Mouse (Mus musculus): ENCODE results near the gene Cltc. TPM values are rescaled to one million over a fixed set of nuclear protein-coding genes. Genes with fewer than 3 reads are reported as not detected.

Gene Cltc
- total and polyA plus RNA-seq, 3 experiments: 73.6 to 500 (median 263) TPM

DNA sequence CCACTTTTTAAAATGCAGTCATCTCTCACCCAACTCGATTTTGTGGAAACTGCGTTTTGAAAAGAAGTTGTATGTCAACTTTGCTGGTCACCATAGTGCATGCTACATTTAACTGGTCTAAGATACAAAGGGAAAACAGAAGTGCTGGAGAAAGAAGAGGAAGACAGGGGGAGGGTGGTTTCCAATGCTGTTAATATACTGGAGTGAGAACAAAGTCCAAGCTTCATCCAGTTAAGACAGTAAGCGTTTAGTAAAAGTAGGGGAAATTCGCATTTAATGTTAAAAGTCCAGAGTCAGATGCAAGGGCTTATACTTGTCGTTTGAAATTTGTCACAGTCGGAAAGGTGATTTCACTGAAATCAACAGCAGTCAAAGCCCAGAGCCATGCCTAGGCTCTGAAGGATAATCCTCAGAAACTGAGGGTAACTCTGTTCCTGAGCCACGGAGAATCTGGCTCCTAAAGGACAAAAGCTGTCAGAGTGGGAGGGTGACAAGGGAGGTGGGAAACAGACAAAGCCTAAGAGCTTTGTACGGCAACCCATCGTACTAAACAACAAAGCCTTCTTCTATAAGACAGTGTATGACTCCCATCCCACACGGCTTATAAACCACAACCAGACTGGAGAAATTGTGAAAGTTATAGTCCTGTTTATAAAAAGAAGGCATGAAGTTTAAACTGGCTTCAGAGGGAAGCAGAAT, 23.0 kb downstream of the Cltc start:
- TF ChIP-seq GATA2 (IDR thresholded peaks at IDR 0.05; ENCODE audit: borderline replicate concordance, low read depth, low read length) (no peak), GATA1 (IDR thresholded peaks at IDR 0.05; ENCODE audit: borderline replicate concordance, low read length) (no peak), CTCF (IDR thresholded peaks at IDR 0.05; ENCODE audit: low read depth, low read length) (no peak), TAL1 (conservative IDR thresholded peaks at IDR 0.05; ENCODE audit: low read depth, low read length) (no peak), POLR2AphosphoS5 (IDR thresholded peaks at IDR 0.05; ENCODE audit: insufficient replicate concordance, low read depth, low read length) (no peak)
- DNase-seq (ENCODE audit: low spot score): no peak
- Histone ChIP-seq H3K36me3 (replicated peaks) (peaks cover 70% of the 10 kb centered on the region), H3K27me3 (ENCODE audit: insufficient read depth, low read length) (no peaks in the 10 kb centered on the region), H3K9me3 (replicated peaks) (no peaks in the 10 kb centered on the region), H3K4me1 (ENCODE audit: insufficient read depth, low read depth, low read length) (peaks cover 20% of the 10 kb centered on the region), H3K4me3 (ENCODE audit: low read depth, low read length) (no peak overlapping the region)
- ATAC-seq (ENCODE audit: extremely low read depth, insufficient number of reproducible peaks, low FRiP score, poor library complexity, severe bottlenecking): no peak

DNA sequence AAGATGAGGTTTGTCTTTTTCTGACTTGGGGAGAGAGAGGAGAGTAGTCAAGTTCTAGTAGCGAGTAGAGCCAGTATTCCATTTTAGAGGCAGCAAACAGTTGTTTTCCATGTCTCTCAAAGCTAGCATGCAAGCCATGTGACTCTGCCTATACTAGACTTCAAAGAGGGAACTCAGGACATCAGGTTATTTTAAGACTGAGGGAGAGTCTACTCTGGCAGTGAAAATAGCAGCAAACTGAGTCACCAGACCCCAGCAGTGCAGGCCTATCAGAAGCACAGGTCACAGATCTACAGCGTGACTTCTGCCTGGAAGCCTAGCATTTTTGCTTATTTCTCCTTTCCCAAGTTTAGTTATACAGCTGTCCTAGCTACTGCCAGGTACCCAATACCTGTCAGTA, 25.9 kb downstream of the Cltc start:
- no peaks in the 10 kb centered on the region for H3K27me3 ChIP-seq (ENCODE audit: insufficient read depth, low read length)
- H3K4me1 ChIP-seq (ENCODE audit: insufficient read depth, low read depth, low read length): peaks cover 3% of the 10 kb centered on the region; the same call in 1 of the 2 replicates
- DNase-seq (ENCODE audit: low spot score) (no peak), ATAC-seq (ENCODE audit: extremely low read depth, insufficient number of reproducible peaks, low FRiP score, poor library complexity, severe bottlenecking) (no peak)
- TF ChIP-seq TAL1 (conservative IDR thresholded peaks at IDR 0.05; ENCODE audit: low read depth, low read length) (no peak), GATA2 (IDR thresholded peaks at IDR 0.05; ENCODE audit: borderline replicate concordance, low read depth, low read length) (no peak), GATA1 (IDR thresholded peaks at IDR 0.05; ENCODE audit: borderline replicate concordance, low read length) (no peak), POLR2AphosphoS5 (IDR thresholded peaks at IDR 0.05; ENCODE audit: insufficient replicate concordance, low read depth, low read length) (no peak), CTCF (IDR thresholded peaks at IDR 0.05; ENCODE audit: low read depth, low read length) (no peak)
- peaks cover 80% of the 10 kb centered on the region for H3K36me3 ChIP-seq (replicated peaks)
- H3K9me3 ChIP-seq (replicated peaks): no peaks in the 10 kb centered on the region
- H3K4me3 ChIP-seq (ENCODE audit: low read depth, low read length): no peak overlapping the region

DNA sequence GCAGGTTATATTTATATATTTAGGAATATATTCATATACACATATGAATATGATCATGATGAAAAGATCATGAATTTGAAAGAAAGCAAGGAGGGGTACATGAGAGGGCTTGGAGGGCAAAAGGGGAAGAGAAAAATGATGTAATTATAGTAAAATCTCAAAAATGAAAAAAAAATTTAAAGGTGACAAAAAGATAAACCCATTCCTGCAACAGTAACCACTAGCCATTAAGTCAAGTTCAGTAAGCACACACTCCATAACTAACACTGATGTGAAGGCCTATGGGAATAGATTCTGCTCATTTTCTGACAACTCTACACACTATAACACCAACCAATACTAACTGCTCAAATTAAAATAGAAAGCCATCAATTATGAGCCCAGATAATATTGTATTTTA, 31.8 kb downstream of the Cltc start:
- Histone ChIP-seq H3K4me3 (ENCODE audit: low read depth, low read length) (no peak overlapping the region), H3K4me1 (ENCODE audit: insufficient read depth, low read depth, low read length) (peaks cover 3% of the 10 kb centered on the region; the same call in 1 of the 2 replicates), H3K36me3 (replicated peaks) (peaks cover 78% of the 10 kb centered on the region), H3K9me3 (replicated peaks) (no peaks in the 10 kb centered on the region), H3K27me3 (ENCODE audit: insufficient read depth, low read length) (no peaks in the 10 kb centered on the region)
- TF ChIP-seq GATA2 (IDR thresholded peaks at IDR 0.05; ENCODE audit: borderline replicate concordance, low read depth, low read length) (no peak), POLR2AphosphoS5 (IDR thresholded peaks at IDR 0.05; ENCODE audit: insufficient replicate concordance, low read depth, low read length) (no peak), GATA1 (IDR thresholded peaks at IDR 0.05; ENCODE audit: borderline replicate concordance, low read length) (no peak), TAL1 (conservative IDR thresholded peaks at IDR 0.05; ENCODE audit: low read depth, low read length) (no peak), CTCF (IDR thresholded peaks at IDR 0.05; ENCODE audit: low read depth, low read length) (no peak)
- DNase-seq (ENCODE audit: low spot score): no peak
- ATAC-seq (ENCODE audit: extremely low read depth, insufficient number of reproducible peaks, low FRiP score, poor library complexity, severe bottlenecking): no peak

DNA sequence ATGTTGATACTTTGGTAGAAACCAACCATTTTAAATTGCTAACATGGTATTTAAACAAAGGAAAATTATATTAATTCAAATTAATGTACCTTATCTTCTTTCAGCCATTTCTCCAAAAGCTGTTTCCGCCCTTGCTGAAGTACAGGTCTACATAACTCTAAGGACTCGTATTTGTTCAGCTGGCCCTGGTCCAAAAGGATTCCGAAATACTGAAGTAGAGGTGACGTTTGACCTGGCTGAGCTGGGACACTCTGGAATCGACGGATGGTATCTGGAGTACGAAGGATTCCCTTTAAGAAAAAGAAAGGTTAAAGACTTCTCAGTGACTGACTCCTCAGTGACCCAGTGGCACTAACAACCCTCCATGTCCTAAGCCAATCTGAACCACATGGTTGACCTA, 32.4 kb downstream of the Cltc start:
- no peak for DNase-seq (ENCODE audit: low spot score)
- TF ChIP-seq GATA2 (IDR thresholded peaks at IDR 0.05; ENCODE audit: borderline replicate concordance, low read depth, low read length) (no peak), CTCF (IDR thresholded peaks at IDR 0.05; ENCODE audit: low read depth, low read length) (no peak), TAL1 (conservative IDR thresholded peaks at IDR 0.05; ENCODE audit: low read depth, low read length) (no peak), GATA1 (IDR thresholded peaks at IDR 0.05; ENCODE audit: borderline replicate concordance, low read length) (no peak), POLR2AphosphoS5 (IDR thresholded peaks at IDR 0.05; ENCODE audit: insufficient replicate concordance, low read depth, low read length) (no peak)
- Histone ChIP-seq H3K27me3 (ENCODE audit: insufficient read depth, low read length) (no peaks in the 10 kb centered on the region), H3K36me3 (replicated peaks) (peaks cover 78% of the 10 kb centered on the region), H3K4me3 (ENCODE audit: low read depth, low read length) (no peak overlapping the region), H3K9me3 (replicated peaks) (no peaks in the 10 kb centered on the region), H3K4me1 (ENCODE audit: insufficient read depth, low read depth, low read length) (peaks cover 3% of the 10 kb centered on the region; the same call in 1 of the 2 replicates)
- ATAC-seq (ENCODE audit: extremely low read depth, insufficient number of reproducible peaks, low FRiP score, poor library complexity, severe bottlenecking): no peak

DNA sequence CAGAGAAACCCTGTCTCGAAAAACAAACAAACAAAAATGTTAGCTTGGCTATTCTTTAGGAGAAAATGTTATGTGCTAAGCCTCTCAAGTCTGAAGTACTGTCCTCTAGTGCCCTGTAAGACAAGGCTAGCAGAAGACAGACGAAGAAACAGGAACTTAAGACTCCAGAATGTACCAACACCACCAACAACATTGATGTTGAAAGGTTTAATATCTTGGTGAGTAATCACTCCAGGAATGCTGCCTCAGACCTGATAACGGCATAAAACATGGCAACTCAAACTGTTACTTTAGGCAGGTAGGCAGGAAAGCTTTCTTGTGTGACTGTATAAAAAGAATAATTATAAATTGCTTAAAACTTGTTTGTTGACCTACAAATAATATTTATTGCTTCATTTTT, 33.4 kb downstream of the Cltc start:
- H3K4me3 ChIP-seq (ENCODE audit: low read depth, low read length): no peak overlapping the region
- no peak for TF ChIP-seq GATA2 (IDR thresholded peaks at IDR 0.05; ENCODE audit: borderline replicate concordance, low read depth, low read length)
- TF ChIP-seq TAL1 (conservative IDR thresholded peaks at IDR 0.05; ENCODE audit: low read depth, low read length): no peak
- TF ChIP-seq POLR2AphosphoS5 (IDR thresholded peaks at IDR 0.05; ENCODE audit: insufficient replicate concordance, low read depth, low read length): no peak
- TF ChIP-seq GATA1 (IDR thresholded peaks at IDR 0.05; ENCODE audit: borderline replicate concordance, low read length): no peak
- TF ChIP-seq CTCF (IDR thresholded peaks at IDR 0.05; ENCODE audit: low read depth, low read length): no peak
- DNase-seq (ENCODE audit: low spot score) (no peak), ATAC-seq (ENCODE audit: extremely low read depth, insufficient number of reproducible peaks, low FRiP score, poor library complexity, severe bottlenecking) (no peak)
- no peaks in the 10 kb centered on the region for H3K9me3 ChIP-seq (replicated peaks)
- H3K4me1 ChIP-seq (ENCODE audit: insufficient read depth, low read depth, low read length): peaks cover 3% of the 10 kb centered on the region; the same call in 1 of the 2 replicates
- H3K27me3 ChIP-seq (ENCODE audit: insufficient read depth, low read length): no peaks in the 10 kb centered on the region
- H3K36me3 ChIP-seq (replicated peaks): peaks cover 80% of the 10 kb centered on the region

DNA sequence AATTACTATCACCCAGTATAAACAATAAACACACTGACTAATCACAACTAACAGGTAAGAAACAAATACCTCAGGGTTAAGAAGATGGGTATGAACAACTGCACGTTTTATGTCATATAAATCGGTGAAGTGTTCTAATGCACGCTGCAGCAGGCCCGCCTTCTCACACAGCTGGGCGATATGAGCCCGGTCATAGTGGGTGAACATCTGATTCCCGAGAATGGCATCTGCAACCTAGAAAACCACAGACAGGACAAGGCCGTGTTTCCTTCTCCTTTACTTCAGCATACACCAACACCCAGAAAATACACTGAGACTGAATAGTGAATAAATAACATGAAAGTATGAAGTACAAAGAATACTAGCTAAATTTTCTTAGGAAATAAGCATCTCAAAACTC, 38.0 kb downstream of the Cltc start:
- DNase-seq (ENCODE audit: low spot score): no peak

More for the DNA sequence above, 38.0 kb downstream of the Cltc start:
- H3K4me3 ChIP-seq (ENCODE audit: low read depth, low read length): no peak overlapping the region
- no peak for ATAC-seq (ENCODE audit: extremely low read depth, insufficient number of reproducible peaks, low FRiP score, poor library complexity, severe bottlenecking)
- H3K4me1 ChIP-seq (ENCODE audit: insufficient read depth, low read depth, low read length): peaks cover 2% of the 10 kb centered on the region; the same call in 1 of the 2 replicates
- TF ChIP-seq POLR2AphosphoS5 (IDR thresholded peaks at IDR 0.05; ENCODE audit: insufficient replicate concordance, low read depth, low read length): no peak
- no peak for TF ChIP-seq GATA1 (IDR thresholded peaks at IDR 0.05; ENCODE audit: borderline replicate concordance, low read length)
- no peak for TF ChIP-seq GATA2 (IDR thresholded peaks at IDR 0.05; ENCODE audit: borderline replicate concordance, low read depth, low read length)
- no peak for TF ChIP-seq TAL1 (conservative IDR thresholded peaks at IDR 0.05; ENCODE audit: low read depth, low read length)
- no peak for TF ChIP-seq CTCF (IDR thresholded peaks at IDR 0.05; ENCODE audit: low read depth, low read length)
- no peaks in the 10 kb centered on the region for H3K9me3 ChIP-seq (replicated peaks)
- no peaks in the 10 kb centered on the region for H3K27me3 ChIP-seq (ENCODE audit: insufficient read depth, low read length)
- peaks cover 85% of the 10 kb centered on the region for H3K36me3 ChIP-seq (replicated peaks)
